Mouse (Mus musculus) liver, embryonic 14.5 days (tissue): ENCODE measurements around the gene Rxra.

ENCODE experiments used
- CTCF ChIP-seq: IDR thresholded peaks from 2 replicates; pipeline ENCODE4 v1.5.1; 2016; ENCODE audit warnings: antibody characterized with exemption, low read depth, control low read depth
- EP300 ChIP-seq: IDR thresholded peaks from 2 replicates; pipeline ENCODE4 v1.6.1; 2016; ENCODE audit warnings: antibody characterized with exemption, low read depth

DNA sequence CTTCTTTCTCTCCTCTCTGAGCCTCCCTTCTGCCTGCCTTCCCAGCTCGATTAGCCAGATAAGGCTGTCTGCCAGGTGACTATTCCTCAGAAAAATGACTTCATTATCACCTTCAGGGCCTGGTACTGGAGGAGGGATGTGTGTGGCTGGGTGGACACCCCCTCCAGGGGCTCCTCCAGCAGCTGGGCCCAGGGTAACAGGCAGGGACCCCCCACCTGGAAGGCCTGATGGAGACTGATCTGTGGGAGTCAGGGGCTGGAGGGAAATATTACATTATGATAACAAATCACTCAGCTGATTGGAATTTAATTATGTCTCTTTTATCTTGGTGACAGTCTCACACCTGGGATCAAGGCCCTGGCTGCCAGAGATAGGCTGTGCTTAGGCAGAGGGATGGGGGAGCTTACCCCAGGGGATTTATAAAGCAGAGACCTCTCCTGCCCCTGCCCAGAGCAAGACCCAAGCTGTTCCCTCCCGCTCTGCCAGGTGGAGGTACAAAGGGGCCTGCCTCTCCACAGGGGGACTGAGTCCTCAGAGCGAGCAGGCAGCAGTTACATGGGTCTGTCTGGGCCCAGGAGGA, 35.2 kb upstream of the Rxra start:
- TF ChIP-seq CTCF (no peak), EP300 (no peak)
